In genomic region chr6:134147596-134148442, GRCm38 (mm10) we compare ENCODE assay signal across 8 mouse cellular contexts.
DNase-seq lines count a peak whose midpoint lies in the region; ATAC-seq and TF ChIP-seq lines count a peak whose summit lies in the region.

No protein-coding gene starts in this region.

- ATAC-seq in neural tube, embryonic 11.5 days (ENCODE audit: insufficient read depth, low FRiP score, low TSS enrichment) = peak; percentile 48
- 0 out of 2 replicates have a peak, but pooled peaks have one; percentile 9 for ATAC-seq in embryonic facial prominence, embryonic 14.5 days (ENCODE audit: low read depth)
- peak; percentile 83 for ATAC-seq in intestine, postnatal 0 days
- ATAC-seq in neural tube, embryonic 15.5 days (ENCODE audit: low FRiP score) = peak; percentile 50

- no peak overlapping the region for H3K4me2 ChIP-seq in neural tube, embryonic 11.5 days (ENCODE audit: low read depth)
- no peak overlapping the region for H3K4me2 ChIP-seq in embryonic facial prominence, embryonic 14.5 days (ENCODE audit: low read depth, low read length)
- no peak overlapping the region for H3K4me2 ChIP-seq in intestine, postnatal 0 days (replicated peaks; ENCODE audit: low read depth)
- peak overlapping the region; percentile 20; the same call in 1 of the 2 replicates for H3K4me2 ChIP-seq in neural tube, embryonic 15.5 days

- WGBS in neural tube, embryonic 11.5 days = 55% methylated on average over 22 of the region's 22 CpGs
- WGBS in embryonic facial prominence, embryonic 14.5 days = 62% methylated on average over 20 of the region's 22 CpGs
- 34% methylated on average over 22 of the region's 22 CpGs for WGBS in intestine, postnatal 0 days
- WGBS in neural tube, embryonic 15.5 days = 37% methylated on average over 22 of the region's 22 CpGs

- no peak for DNase-seq in neural tube, embryonic 11.5 days (ENCODE audit: low spot score)
- DNase-seq in neural tube, embryonic 10.5 days (ENCODE audit: extremely low spot score, low spot score) = no peak
- peak; percentile 63 for DNase-seq in embryonic facial prominence, embryonic 14.5 days (ENCODE audit: low spot score)
- no peak for DNase-seq in right cerebral cortex, postnatal 4 days
- no peak for DNase-seq in left cerebral cortex, postnatal 14 days (ENCODE audit: low spot score in 2 of 2)
- DNase-seq in layer of hippocampus, postnatal 25 days (ENCODE audit: extremely low spot score in 1 of 2, low spot score in 1 of 2) = no peak

- no peak overlapping the region; the same call in 1 of the 2 replicates for H3K9ac ChIP-seq in neural tube, embryonic 11.5 days (ENCODE audit: low read length)
- H3K9ac ChIP-seq in embryonic facial prominence, embryonic 14.5 days (ENCODE audit: low read depth, low read length) = no peak overlapping the region
- H3K9ac ChIP-seq in intestine, postnatal 0 days (ENCODE audit: low read depth, low read length) = no peak overlapping the region
- no peak overlapping the region for H3K9ac ChIP-seq in neural tube, embryonic 15.5 days (replicated peaks)

- H3K4me3 ChIP-seq in neural tube, embryonic 11.5 days (ENCODE audit: low read depth, low read length) = no peak overlapping the region
- no peak overlapping the region for H3K4me3 ChIP-seq in embryonic facial prominence, embryonic 14.5 days (ENCODE audit: low read depth, low read length)
- H3K4me3 ChIP-seq in intestine, postnatal 0 days (ENCODE audit: low read depth, low read length) = no peak overlapping the region
- no peak overlapping the region for H3K4me3 ChIP-seq in neural tube, embryonic 15.5 days (replicated peaks)

- no peak for TF ChIP-seq CTCF in intestine, postnatal 0 days (IDR thresholded peaks at IDR 0.05; ENCODE audit: low read depth)

- no peaks in the 10 kb centered on the region for H3K27me3 ChIP-seq in neural tube, embryonic 11.5 days (ENCODE audit: control insufficient read depth, insufficient read depth, low read length)
- no peaks in the 10 kb centered on the region for H3K27me3 ChIP-seq in embryonic facial prominence, embryonic 14.5 days (replicated peaks; ENCODE audit: control insufficient read depth, insufficient read depth, low read length)
- no peaks in the 10 kb centered on the region for H3K27me3 ChIP-seq in intestine, postnatal 0 days (replicated peaks; ENCODE audit: control insufficient read depth, insufficient read depth, low read length)
- H3K27me3 ChIP-seq in neural tube, embryonic 15.5 days (replicated peaks) = no peaks in the 10 kb centered on the region

- H3K27ac ChIP-seq in neural tube, embryonic 11.5 days (ENCODE audit: low read depth, low read length) = no peak overlapping the region
- H3K27ac ChIP-seq in embryonic facial prominence, embryonic 14.5 days (replicated peaks; ENCODE audit: low read depth, low read length) = no peak overlapping the region
- H3K27ac ChIP-seq in intestine, postnatal 0 days (ENCODE audit: low read depth, low read length) = peak overlapping the region; percentile 46
- peak overlapping the region; percentile 51 for H3K27ac ChIP-seq in neural tube, embryonic 15.5 days (replicated peaks)

- no peaks in the 10 kb centered on the region for H3K9me3 ChIP-seq in neural tube, embryonic 11.5 days (ENCODE audit: control insufficient read depth, low read length)
- H3K9me3 ChIP-seq in embryonic facial prominence, embryonic 14.5 days (ENCODE audit: control insufficient read depth, low read length) = no peaks in the 10 kb centered on the region
- no peaks in the 10 kb centered on the region for H3K9me3 ChIP-seq in intestine, postnatal 0 days (ENCODE audit: control insufficient read depth)
- H3K9me3 ChIP-seq in neural tube, embryonic 15.5 days (replicated peaks) = no peaks in the 10 kb centered on the region

- intact Hi-C loops in left cerebral cortex, postnatal 14 days (cut with DNase I) = loop anchor here (5.0 kb wide), 1 partner anchor 91 kb away; no protein-coding TSS in a partner anchor

- H3K36me3 ChIP-seq in neural tube, embryonic 11.5 days (ENCODE audit: control insufficient read depth, insufficient read depth, low read length) = no peaks in the 10 kb centered on the region
- H3K36me3 ChIP-seq in embryonic facial prominence, embryonic 14.5 days (ENCODE audit: control insufficient read depth, insufficient read depth, low read length) = no peaks in the 10 kb centered on the region
- no peaks in the 10 kb centered on the region for H3K36me3 ChIP-seq in intestine, postnatal 0 days (ENCODE audit: control insufficient read depth, insufficient read depth)
- no peaks in the 10 kb centered on the region for H3K36me3 ChIP-seq in neural tube, embryonic 15.5 days

- H3K4me1 ChIP-seq in neural tube, embryonic 11.5 days (ENCODE audit: control insufficient read depth, insufficient read depth, low read length) = peaks cover 5% of the 10 kb centered on the region; the same call in 1 of the 2 replicates
- peaks cover 41% of the 10 kb centered on the region for H3K4me1 ChIP-seq in embryonic facial prominence, embryonic 14.5 days (ENCODE audit: control insufficient read depth, insufficient read depth, low read length)
- H3K4me1 ChIP-seq in intestine, postnatal 0 days (replicated peaks; ENCODE audit: control insufficient read depth, insufficient read depth, low read length) = peaks cover 21% of the 10 kb centered on the region
- peaks cover 53% of the 10 kb centered on the region for H3K4me1 ChIP-seq in neural tube, embryonic 15.5 days

Comparison
In these comparisons a context has a peak if more than half of its experiments do, and no peak if none do; other contexts are left out.
1. H3K27ac ChIP-seq: peak in intestine, postnatal 0 days (single experiment) and neural tube, embryonic 15.5 days (single experiment); none in neural tube, embryonic 11.5 days (single experiment) and embryonic facial prominence, embryonic 14.5 days (single experiment).
2. ATAC-seq: peak in every context shown above with its lines; median percentile 83 in intestine, postnatal 0 days; 50 in neural tube, embryonic 15.5 days; 48 in neural tube, embryonic 11.5 days; 9 in embryonic facial prominence, embryonic 14.5 days.